Mouse (Mus musculus): ENCODE results near the gene E2f2. TPM values are rescaled to one million over a fixed set of nuclear protein-coding genes. Genes with fewer than 3 reads are reported as not detected.

The E2f2 gene
- total and polyA plus RNA-seq, 3 experiments = 14.1 to 70.3 (median 45.9) TPM

- TF ChIP-seq GATA2 (IDR thresholded peaks at IDR 0.05; ENCODE audit: borderline replicate concordance, low read depth, low read length) = no peak
- no peak for TF ChIP-seq POLR2AphosphoS5 (IDR thresholded peaks at IDR 0.05; ENCODE audit: insufficient replicate concordance, low read depth, low read length)
- no peak for TF ChIP-seq GATA1 (IDR thresholded peaks at IDR 0.05; ENCODE audit: borderline replicate concordance, low read length)
- no peak for TF ChIP-seq TAL1 (conservative IDR thresholded peaks at IDR 0.05; ENCODE audit: low read depth, low read length)
- no peak for TF ChIP-seq CTCF (IDR thresholded peaks at IDR 0.05; ENCODE audit: low read depth, low read length)
- no peaks in the 10 kb centered on the region for H3K36me3 ChIP-seq (replicated peaks)
Measured at GRCm38 (mm10) chr4:136143193-136143976, 28.8 kb upstream of the E2f2 start, which contains the start of gene Id3. Gene Id3 (plus strand): TSS chr4:136143497.

GRCm38 (mm10) chr4:136144126-136144926 is 27.9 kb upstream of the E2f2 start:
- H3K9me3 ChIP-seq (replicated peaks) = peaks cover 4% of the 10 kb centered on the region; the same call in 1 of the 2 replicates
- peaks cover 76% of the 10 kb centered on the region for H3K27me3 ChIP-seq (ENCODE audit: insufficient read depth, low read length)
- TF ChIP-seq GATA1 (IDR thresholded peaks at IDR 0.05; ENCODE audit: borderline replicate concordance, low read length) (no peak), GATA2 (IDR thresholded peaks at IDR 0.05; ENCODE audit: borderline replicate concordance, low read depth, low read length) (no peak), CTCF (IDR thresholded peaks at IDR 0.05; ENCODE audit: low read depth, low read length) (no peak), POLR2AphosphoS5 (IDR thresholded peaks at IDR 0.05; ENCODE audit: insufficient replicate concordance, low read depth, low read length) (no peak), TAL1 (conservative IDR thresholded peaks at IDR 0.05; ENCODE audit: low read depth, low read length) (no peak)
- H3K36me3 ChIP-seq (replicated peaks) = no peaks in the 10 kb centered on the region
- DNase-seq (ENCODE audit: low spot score) = no peak
- peaks cover 45% of the 10 kb centered on the region for H3K4me1 ChIP-seq (ENCODE audit: insufficient read depth, low read depth, low read length)
- peak overlapping the region; percentile 44; the same call in 1 of the 2 replicates for H3K4me3 ChIP-seq (ENCODE audit: low read depth, low read length)
- no peak; the same call in 1 of the 2 replicates for ATAC-seq (ENCODE audit: extremely low read depth, insufficient number of reproducible peaks, low FRiP score, poor library complexity, severe bottlenecking)

More at GRCm38 (mm10) chr4:136143193-136143976, 28.8 kb upstream of the E2f2 start, which contains the start of gene Id3:
- peaks cover 4% of the 10 kb centered on the region; the same call in 1 of the 2 replicates for H3K9me3 ChIP-seq (replicated peaks)
- ATAC-seq (ENCODE audit: extremely low read depth, insufficient number of reproducible peaks, low FRiP score, poor library complexity, severe bottlenecking) = peak; percentile 35; the same call in 1 of the 2 replicates
- H3K4me3 ChIP-seq (ENCODE audit: low read depth, low read length) = peak within 1 kb of the TSS; percentile 42; the same call in 1 of the 2 replicates
- peaks cover 44% of the 10 kb centered on the region for H3K4me1 ChIP-seq (ENCODE audit: insufficient read depth, low read depth, low read length)
- peaks cover 80% of the 10 kb centered on the region for H3K27me3 ChIP-seq (ENCODE audit: insufficient read depth, low read length)
- DNase-seq (ENCODE audit: low spot score) = no peak

GRCm38 (mm10) chr4:136144927-136145292 is 27.3 kb upstream of the E2f2 start:
- H3K4me1 ChIP-seq (ENCODE audit: insufficient read depth, low read depth, low read length) = peaks cover 42% of the 10 kb centered on the region

GRCm38 (mm10) chr4:136145362-136145885 is 26.8 kb upstream of the E2f2 start:
- Histone ChIP-seq H3K36me3 (replicated peaks) (no peaks in the 10 kb centered on the region), H3K4me1 (ENCODE audit: insufficient read depth, low read depth, low read length) (peaks cover 38% of the 10 kb centered on the region), H3K4me3 (ENCODE audit: low read depth, low read length) (no peak overlapping the region), H3K9me3 (replicated peaks) (peaks cover 4% of the 10 kb centered on the region; the same call in 1 of the 2 replicates), H3K27me3 (ENCODE audit: insufficient read depth, low read length) (peaks cover 70% of the 10 kb centered on the region)
- ATAC-seq (ENCODE audit: extremely low read depth, insufficient number of reproducible peaks, low FRiP score, poor library complexity, severe bottlenecking) (no peak), DNase-seq (ENCODE audit: low spot score) (no peak)
- TF ChIP-seq GATA2 (IDR thresholded peaks at IDR 0.05; ENCODE audit: borderline replicate concordance, low read depth, low read length) (no peak), CTCF (IDR thresholded peaks at IDR 0.05; ENCODE audit: low read depth, low read length) (no peak), TAL1 (conservative IDR thresholded peaks at IDR 0.05; ENCODE audit: low read depth, low read length) (no peak), POLR2AphosphoS5 (IDR thresholded peaks at IDR 0.05; ENCODE audit: insufficient replicate concordance, low read depth, low read length) (no peak), GATA1 (IDR thresholded peaks at IDR 0.05; ENCODE audit: borderline replicate concordance, low read length) (no peak)

More at GRCm38 (mm10) chr4:136144927-136145292, 27.3 kb upstream of the E2f2 start:
- Histone ChIP-seq H3K36me3 (replicated peaks) (no peaks in the 10 kb centered on the region), H3K9me3 (replicated peaks) (peaks cover 4% of the 10 kb centered on the region; the same call in 1 of the 2 replicates), H3K4me3 (ENCODE audit: low read depth, low read length) (peak overlapping the region; percentile 44; the same call in 1 of the 2 replicates), H3K27me3 (ENCODE audit: insufficient read depth, low read length) (peaks cover 72% of the 10 kb centered on the region)
- ATAC-seq (ENCODE audit: extremely low read depth, insufficient number of reproducible peaks, low FRiP score, poor library complexity, severe bottlenecking) (no peak), DNase-seq (ENCODE audit: low spot score) (no peak)
- no peak for TF ChIP-seq GATA2 (IDR thresholded peaks at IDR 0.05; ENCODE audit: borderline replicate concordance, low read depth, low read length)
- TF ChIP-seq TAL1 (conservative IDR thresholded peaks at IDR 0.05; ENCODE audit: low read depth, low read length) = no peak
- no peak for TF ChIP-seq POLR2AphosphoS5 (IDR thresholded peaks at IDR 0.05; ENCODE audit: insufficient replicate concordance, low read depth, low read length)
- no peak for TF ChIP-seq CTCF (IDR thresholded peaks at IDR 0.05; ENCODE audit: low read depth, low read length)
- TF ChIP-seq GATA1 (IDR thresholded peaks at IDR 0.05; ENCODE audit: borderline replicate concordance, low read length) = no peak

GRCm38 (mm10) chr4:136145991-136146711 is 26.0 kb upstream of the E2f2 start:
- no peak for DNase-seq (ENCODE audit: low spot score)
- H3K4me3 ChIP-seq (ENCODE audit: low read depth, low read length) = no peak overlapping the region
- peaks cover 32% of the 10 kb centered on the region for H3K4me1 ChIP-seq (ENCODE audit: insufficient read depth, low read depth, low read length)
- ATAC-seq (ENCODE audit: extremely low read depth, insufficient number of reproducible peaks, low FRiP score, poor library complexity, severe bottlenecking) = no peak
- H3K27me3 ChIP-seq (ENCODE audit: insufficient read depth, low read length) = peaks cover 70% of the 10 kb centered on the region
- TF ChIP-seq CTCF (IDR thresholded peaks at IDR 0.05; ENCODE audit: low read depth, low read length) (no peak), GATA1 (IDR thresholded peaks at IDR 0.05; ENCODE audit: borderline replicate concordance, low read length) (no peak), TAL1 (conservative IDR thresholded peaks at IDR 0.05; ENCODE audit: low read depth, low read length) (no peak)
- H3K36me3 ChIP-seq (replicated peaks) = no peaks in the 10 kb centered on the region
- peaks cover 4% of the 10 kb centered on the region; the same call in 1 of the 2 replicates for H3K9me3 ChIP-seq (replicated peaks)

Measured in G1E (cell line).